ENCODE assay signal across 8 mouse cellular contexts in the genomic region with DNA sequence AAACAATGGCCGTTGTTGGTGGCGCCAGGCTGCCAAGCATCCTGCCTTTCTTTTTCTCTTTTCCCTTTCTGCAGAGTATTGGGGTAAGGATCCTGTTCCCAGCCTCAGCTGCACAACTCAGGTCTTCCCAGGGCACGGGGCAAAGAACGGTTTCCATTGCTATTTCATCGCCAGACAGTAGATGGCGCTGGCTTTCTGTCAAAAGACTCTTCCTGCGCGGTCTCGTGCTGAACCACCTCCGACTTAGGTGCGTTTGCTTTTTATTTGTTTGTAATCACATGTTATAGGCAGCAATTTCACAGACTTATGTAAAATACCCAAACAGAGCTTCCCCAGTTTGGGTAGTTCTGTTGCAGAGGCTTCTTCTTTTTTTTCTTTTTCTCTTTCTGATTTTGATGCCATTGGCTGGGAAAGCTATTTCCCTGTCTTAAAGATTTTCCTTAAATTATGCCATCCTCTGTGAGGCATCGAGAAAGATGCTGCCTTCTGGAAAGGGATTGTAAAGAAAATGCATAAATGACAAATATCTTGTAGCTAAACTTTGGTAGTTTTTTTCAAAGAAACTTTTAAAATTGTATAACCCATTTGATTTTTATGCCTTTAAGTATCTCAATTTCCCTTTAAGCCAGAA.
A peak's percentile ranks its signal among the peaks of the same experiment; 100 is the strongest.
DNase-seq lines count a peak whose midpoint lies in the region; ATAC-seq and TF ChIP-seq lines count a peak whose summit lies in the region.

No protein-coding gene starts in this region.

- no peaks in the 10 kb centered on the region for H3K4me1 ChIP-seq in forebrain, postnatal 0 days (ENCODE audit: insufficient read depth)
- no peaks in the 10 kb centered on the region for H3K4me1 ChIP-seq in hindbrain, embryonic 11.5 days (replicated peaks; ENCODE audit: control insufficient read depth, insufficient read depth, low read length)

- WGBS in forebrain, postnatal 0 days: 1% methylated on average over 12 of the region's 12 CpGs
- WGBS in hindbrain, embryonic 11.5 days: 3% methylated on average over 12 of the region's 12 CpGs

- 0 out of 2 replicates have a peak overlapping the region, but pooled peaks have one; percentile 15 for H3K4me3 ChIP-seq in forebrain, postnatal 0 days (ENCODE audit: low read depth, low read length)
- no peak overlapping the region for H3K4me3 ChIP-seq in hindbrain, embryonic 11.5 days (ENCODE audit: low read depth, low read length)

- in situ Hi-C loops in Patski (cut with MboI; ENCODE audit: low pct_unique_long_range_greater_than_20kb): loop anchor here (10.0 kb wide), 1 partner anchor 1534 kb away; no protein-coding TSS in a partner anchor

- no peak for DNase-seq in Patski (ENCODE audit: low read depth, low spot score)
- peak; percentile 42 for DNase-seq in cerebellum, adult 11-12 months
- DNase-seq in forebrain, postnatal 0 days: peak; percentile 91
- peak; percentile 86 for DNase-seq in hindbrain, embryonic 11.5 days (ENCODE audit: low spot score)
- DNase-seq in layer of hippocampus, postnatal 10 days (ENCODE audit: low spot score in 2 of 2): peak; percentile 72 to 79
- DNase-seq in lung, postnatal 10 days: peak; percentile 67
- DNase-seq in right cerebral cortex, adult 18-20 months: peak; percentile 66

- POLR2A ChIA-PET in Patski (lab: Charles Lee): no interaction called here

- TF ChIP-seq CTCF in Patski (IDR thresholded peaks at IDR 0.05): peak; percentile 51
- TF ChIP-seq CTCF in forebrain, postnatal 0 days (IDR thresholded peaks at IDR 0.05; ENCODE audit: low read depth): peak; percentile 97

- H3K4me2 ChIP-seq in forebrain, postnatal 0 days (ENCODE audit: low read depth): peak overlapping the region; percentile 32
- no peak overlapping the region; the same call in 1 of the 2 replicates for H3K4me2 ChIP-seq in hindbrain, embryonic 11.5 days (replicated peaks; ENCODE audit: low read depth, low read length)

- CTCF ChIA-PET in Patski (lab: Charles Lee): interaction anchor here (1.3 to 2.1 kb wide), 2 partner anchors 10 to 17 kb away, joined by 7 to 11 read pairs; no protein-coding TSS in a partner anchor

- H3K27me3 ChIP-seq in Patski: peaks cover 17% of the 10 kb centered on the region
- no peaks in the 10 kb centered on the region for H3K27me3 ChIP-seq in forebrain, postnatal 0 days (ENCODE audit: insufficient read depth, low read length)
- no peaks in the 10 kb centered on the region for H3K27me3 ChIP-seq in hindbrain, embryonic 11.5 days (ENCODE audit: control insufficient read depth, insufficient read depth, low read length)

- H3K9ac ChIP-seq in forebrain, postnatal 0 days: no peak overlapping the region
- no peak overlapping the region for H3K9ac ChIP-seq in hindbrain, embryonic 11.5 days (ENCODE audit: low read depth, low read length)

- no peak overlapping the region for H3K27ac ChIP-seq in forebrain, postnatal 0 days (ENCODE audit: low read depth, low read length)
- no peak overlapping the region for H3K27ac ChIP-seq in hindbrain, embryonic 11.5 days (ENCODE audit: low read depth, low read length)

- no peaks in the 10 kb centered on the region for H3K9me3 ChIP-seq in forebrain, postnatal 0 days (ENCODE audit: low read length)
- no peaks in the 10 kb centered on the region for H3K9me3 ChIP-seq in hindbrain, embryonic 11.5 days (ENCODE audit: control insufficient read depth, low read length)

- no peaks in the 10 kb centered on the region for H3K36me3 ChIP-seq in forebrain, postnatal 0 days (ENCODE audit: insufficient read depth)
- no peaks in the 10 kb centered on the region for H3K36me3 ChIP-seq in hindbrain, embryonic 11.5 days (ENCODE audit: control insufficient read depth, insufficient read depth, low read length)

- ATAC-seq in Patski: peak; percentile 57
- peak; percentile 87 for ATAC-seq in forebrain, postnatal 0 days
- peak; percentile 71 for ATAC-seq in hindbrain, embryonic 11.5 days (ENCODE audit: low FRiP score)
- ATAC-seq in monocyte, adult 5-6 weeks (replicated peaks; ENCODE audit: insufficient number of reproducible peaks, low FRiP score, low TSS enrichment, poor library complexity, severe bottlenecking): no peak
